ENCODE assay signal across 15 mouse cellular contexts in genomic region chr6:17906289-17906688, GRCm38 (mm10).
DNase-seq lines count a peak whose midpoint lies in the region; ATAC-seq and TF ChIP-seq lines count a peak whose summit lies in the region.
"Had no signal": no experiment of that assay in that cellular context is flagged by ENCODE, and none has a peak within 500 bp of the region (broad histone marks: within the 10 kb centered on the region; RNA-seq: fewer than 3 reads in every experiment).

No protein-coding gene starts in this region.

- intact Hi-C loops in heart, postnatal 36 days (cut with DNase I): no loop called here
- intact Hi-C loops in gastrocnemius, adult 2 months (cut with DNase I): no loop called here

- peaks cover 21% of the 10 kb centered on the region for H3K4me1 ChIP-seq in forebrain, embryonic 10.5 days
- peaks cover 14% of the 10 kb centered on the region for H3K4me1 ChIP-seq in forebrain, embryonic 13.5 days
- peaks cover 23% of the 10 kb centered on the region for H3K4me1 ChIP-seq in limb, embryonic 12.5 days (replicated peaks)
- H3K4me1 ChIP-seq in limb, embryonic 10.5 days: no peaks in the 10 kb centered on the region; the same call in 1 of the 2 replicates
- H3K4me1 ChIP-seq in embryonic fibroblast, embryonic 13.5 days (ENCODE audit: control insufficient read depth, insufficient read depth, low read length): 0 out of 2 replicates have a peak, but pooled peaks cover 2% of the 10 kb centered on the region
- peaks cover 20% of the 10 kb centered on the region for H3K4me1 ChIP-seq in midbrain, embryonic 14.5 days (ENCODE audit: control insufficient read depth, insufficient read depth, low read length)
- H3K4me1 ChIP-seq: liver, embryonic 13.5 days had no signal

- no peaks in the 10 kb centered on the region for H3K27me3 ChIP-seq in forebrain, embryonic 10.5 days (ENCODE audit: poor library complexity, severe bottlenecking)
- H3K27me3 ChIP-seq in forebrain, embryonic 13.5 days: no peaks in the 10 kb centered on the region
- H3K27me3 ChIP-seq in limb, embryonic 12.5 days: no peaks in the 10 kb centered on the region
- no peaks in the 10 kb centered on the region for H3K27me3 ChIP-seq in limb, embryonic 10.5 days (ENCODE audit: low read depth, poor library complexity, severe bottlenecking)
- no peaks in the 10 kb centered on the region for H3K27me3 ChIP-seq in midbrain, embryonic 14.5 days (ENCODE audit: control insufficient read depth, insufficient read depth, low read length)
- H3K27me3 ChIP-seq: CH12.LX; liver, embryonic 13.5 days had no signal

- H3K9me3 ChIP-seq in forebrain, embryonic 10.5 days: no peaks in the 10 kb centered on the region
- H3K9me3 ChIP-seq in forebrain, embryonic 13.5 days (replicated peaks): no peaks in the 10 kb centered on the region
- H3K9me3 ChIP-seq in limb, embryonic 12.5 days: no peaks in the 10 kb centered on the region
- H3K9me3 ChIP-seq in limb, embryonic 10.5 days (replicated peaks): no peaks in the 10 kb centered on the region
- H3K9me3 ChIP-seq in midbrain, embryonic 14.5 days (ENCODE audit: control insufficient read depth, low read length): no peaks in the 10 kb centered on the region
- H3K9me3 ChIP-seq: liver, embryonic 13.5 days had no signal

- peak overlapping the region; percentile 5; the same call in 1 of the 2 replicates for H3K4me3 ChIP-seq in forebrain, embryonic 10.5 days
- H3K4me3 ChIP-seq in forebrain, embryonic 13.5 days: no peak overlapping the region
- no peak overlapping the region for H3K4me3 ChIP-seq in limb, embryonic 12.5 days (replicated peaks)
- no peak overlapping the region for H3K4me3 ChIP-seq in limb, embryonic 10.5 days
- no peak overlapping the region for H3K4me3 ChIP-seq in embryonic fibroblast, embryonic 13.5 days (ENCODE audit: insufficient read depth, low read length)
- H3K4me3 ChIP-seq in midbrain, embryonic 14.5 days (replicated peaks; ENCODE audit: low read depth, low read length): no peak overlapping the region
- H3K4me3 ChIP-seq in gastrocnemius, adult 2 months: no peak overlapping the region
- H3K4me3 ChIP-seq: heart, adult 2 months; liver, embryonic 13.5 days had no signal

- peaks cover 12% of the 10 kb centered on the region for H3K36me3 ChIP-seq in forebrain, embryonic 10.5 days (replicated peaks)
- H3K36me3 ChIP-seq in forebrain, embryonic 13.5 days (ENCODE audit: poor library complexity, severe bottlenecking): peaks cover 20% of the 10 kb centered on the region
- H3K36me3 ChIP-seq in limb, embryonic 12.5 days: no peaks in the 10 kb centered on the region; the same call in 1 of the 2 replicates
- H3K36me3 ChIP-seq in limb, embryonic 10.5 days: no peaks in the 10 kb centered on the region
- peaks cover 37% of the 10 kb centered on the region; the same call in 1 of the 2 replicates for H3K36me3 ChIP-seq in midbrain, embryonic 14.5 days (ENCODE audit: control insufficient read depth, insufficient read depth, low read length)
- H3K36me3 ChIP-seq: liver, embryonic 13.5 days had no signal

- H3K9ac ChIP-seq in forebrain, embryonic 13.5 days: no peak overlapping the region
- H3K9ac ChIP-seq in limb, embryonic 12.5 days (replicated peaks): no peak overlapping the region
- no peak overlapping the region for H3K9ac ChIP-seq in midbrain, embryonic 14.5 days (replicated peaks; ENCODE audit: low read length)
- H3K9ac ChIP-seq: liver, embryonic 13.5 days had no signal

- H3K27ac ChIP-seq in forebrain, embryonic 10.5 days: no peak overlapping the region
- H3K27ac ChIP-seq in forebrain, embryonic 13.5 days: no peak overlapping the region
- peak overlapping the region; percentile 64 for H3K27ac ChIP-seq in limb, embryonic 12.5 days
- no peak overlapping the region for H3K27ac ChIP-seq in limb, embryonic 10.5 days
- H3K27ac ChIP-seq in embryonic fibroblast, embryonic 13.5 days (ENCODE audit: insufficient read depth, low read length): peak overlapping the region; percentile 31
- H3K27ac ChIP-seq in midbrain, embryonic 14.5 days (replicated peaks; ENCODE audit: low read depth, low read length): no peak overlapping the region
- no peak overlapping the region for H3K27ac ChIP-seq in gastrocnemius, adult 2 months
- H3K27ac ChIP-seq: heart, adult 2 months; liver, embryonic 13.5 days had no signal

- TF ChIP-seq CTCF in embryonic fibroblast, embryonic 13.5 days (IDR thresholded peaks at IDR 0.05; ENCODE audit: borderline replicate concordance, insufficient read depth, low read length): no peak
- no peak for TF ChIP-seq CTCF in gastrocnemius, adult 2 months (IDR thresholded peaks at IDR 0.05)

- 17% methylated on average over 6 of the region's 6 CpGs for WGBS in forebrain, embryonic 10.5 days
- 4% methylated on average over 6 of the region's 6 CpGs for WGBS in forebrain, embryonic 13.5 days
- 25% methylated on average over 6 of the region's 6 CpGs for WGBS in limb, embryonic 12.5 days
- WGBS in limb, embryonic 10.5 days: 48% methylated on average over 6 of the region's 6 CpGs
- 5% methylated on average over 6 of the region's 6 CpGs for WGBS in midbrain, embryonic 14.5 days

- no peak overlapping the region for H3K4me2 ChIP-seq in forebrain, embryonic 13.5 days
- peak overlapping the region; percentile 24 for H3K4me2 ChIP-seq in limb, embryonic 12.5 days
- H3K4me2 ChIP-seq in midbrain, embryonic 14.5 days (ENCODE audit: low read length): no peak overlapping the region
- H3K4me2 ChIP-seq: liver, embryonic 13.5 days had no signal

- DNase-seq in forebrain, embryonic 10.5 days (ENCODE audit: extremely low spot score, low spot score): no peak
- no peak for DNase-seq in limb, embryonic 10.5 days (ENCODE audit: low spot score)
- peak; percentile 43 for DNase-seq in midbrain, embryonic 14.5 days
- DNase-seq in heart, postnatal 36 days: no peak
- no peak for DNase-seq in gastrocnemius, adult 2 months
- DNase-seq: cerebellum, postnatal 14 days; heart, adult 2 months; kidney, adult 11 months; kidney, postnatal 36 days; liver, embryonic 13.5 days; lung, postnatal 36 days had no signal

- no peak for TF ChIP-seq POLR2A in embryonic fibroblast, embryonic 13.5 days (IDR thresholded peaks at IDR 0.05; ENCODE audit: low read depth, low read length)

- no peak for ATAC-seq in forebrain, embryonic 13.5 days
- 0 out of 2 replicates have a peak, but pooled peaks have one; percentile 42 for ATAC-seq in limb, embryonic 12.5 days (ENCODE audit: insufficient number of reproducible peaks, insufficient read depth, low FRiP score, low TSS enrichment, low read depth)
- no peak for ATAC-seq in midbrain, embryonic 14.5 days (ENCODE audit: low FRiP score, low TSS enrichment)

Comparison
In these comparisons a context has a peak if more than half of its experiments do, and no peak if none do; other contexts are left out.
1. H3K27ac ChIP-seq: peak in limb, embryonic 12.5 days (single experiment) and embryonic fibroblast, embryonic 13.5 days (single experiment); none in forebrain, embryonic 10.5 days (single experiment), forebrain, embryonic 13.5 days (single experiment), limb, embryonic 10.5 days (single experiment), midbrain, embryonic 14.5 days (single experiment) and gastrocnemius, adult 2 months (single experiment).